Mouse (Mus musculus) G1E (cell line): ENCODE results near the gene Mecom.

Experiments
- CTCF ChIP-seq: IDR thresholded peaks from 2 replicates; pipeline ENCODE4 v1.5.1; 2012; ENCODE audit warnings: low read depth, low read length, inconsistent platforms, mixed read lengths
- POLR2AphosphoS5 ChIP-seq: IDR thresholded peaks from 2 replicates; pipeline ENCODE4 v1.6.1; 2012; ENCODE audit warnings: low read depth, low read length, inconsistent platforms; ENCODE audit not compliant: insufficient replicate concordance
- TAL1 ChIP-seq: conservative IDR thresholded peaks from 2 replicates; pipeline ENCODE4 v1.6.1; 2012; ENCODE audit warnings: low read depth, low read length, inconsistent platforms, mixed read lengths

DNA sequence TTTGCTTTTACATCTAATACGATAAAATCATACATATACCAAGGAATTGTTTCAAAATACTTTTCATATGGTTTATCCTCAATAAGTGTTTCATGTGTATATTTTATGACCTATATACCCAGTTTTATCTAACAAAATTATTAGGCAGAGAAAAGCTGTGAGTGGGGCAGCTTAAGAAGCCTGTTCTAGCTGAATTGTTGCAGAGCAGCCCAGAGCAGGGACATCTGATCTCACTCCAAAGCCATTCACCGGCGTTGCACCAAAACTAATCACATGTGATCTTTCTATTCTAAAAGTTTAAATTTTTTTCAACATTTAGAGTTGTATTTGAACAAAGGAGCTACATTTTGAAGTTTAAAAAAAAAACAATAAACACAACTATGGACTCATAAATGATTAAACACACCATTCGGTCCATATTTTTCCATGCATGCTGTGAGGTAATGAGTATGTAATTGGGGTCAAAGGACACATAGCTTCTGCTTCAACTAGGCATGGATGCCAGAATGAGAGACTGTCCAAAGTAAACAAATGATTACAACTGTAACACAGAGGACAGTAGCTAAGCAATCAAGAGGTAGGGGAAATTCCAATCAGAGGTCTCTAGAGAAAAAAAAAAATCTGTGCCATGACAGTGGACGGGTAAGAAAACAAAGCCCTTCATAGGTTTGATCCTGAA is 64.7 kb downstream of the Mecom start:
- no peak for TF ChIP-seq CTCF
- no peak for TF ChIP-seq TAL1
- TF ChIP-seq POLR2AphosphoS5: no peak
